Mouse (Mus musculus): Measurements from ENCODE around the gene Tubb2a. TPM values are rescaled to one million over a fixed set of nuclear protein-coding genes. Genes with fewer than 3 reads are reported as not detected.
"Not testable (repeated sequence)": the region's sequence is repeated elsewhere in the genome, so short reads cannot be mapped to it uniquely, and the experiment has no call there.

The Tubb2a gene
- polyA plus RNA-seq, 1 experiment from 2014 or later = 3,828 TPM

GRCm38 (mm10) chr13:34100733-34101132 is 22.9 kb upstream of the Tubb2a start:
- no peak for ATAC-seq
- Histone ChIP-seq H3K4me2 (ENCODE audit: low read length) (no peak overlapping the region), H3K9me3 (replicated peaks; ENCODE audit: control insufficient read depth, low read length, poor library complexity, severe bottlenecking) (no peaks in the 10 kb centered on the region), H3K4me1 (ENCODE audit: control insufficient read depth, insufficient read depth, low read length) (peaks cover 7% of the 10 kb centered on the region), H3K9ac (ENCODE audit: low read depth, low read length) (0 out of 2 replicates have a peak overlapping the region, but pooled peaks have one; percentile 26), H3K27ac (ENCODE audit: low read length) (no peak overlapping the region), H3K27me3 (ENCODE audit: control insufficient read depth, insufficient read depth, low read depth, low read length) (no peaks in the 10 kb centered on the region), H3K4me3 (ENCODE audit: low read depth, low read length) (no peak overlapping the region), H3K36me3 (ENCODE audit: control insufficient read depth, insufficient read depth, low read length) (no peaks in the 10 kb centered on the region)
- 60% methylated on average over 3 of the region's 3 CpGs for WGBS

- ATAC-seq = 0 out of 2 replicates have a peak, but pooled peaks have one; percentile 1
These were observed 19.3 kb upstream of the Tubb2a start for GRCm38 (mm10) chr13:34097086-34097485.

GRCm38 (mm10) chr13:34096455-34096854 is 18.6 kb upstream of the Tubb2a start:
- Histone ChIP-seq H3K9me3 (replicated peaks; ENCODE audit: control insufficient read depth, low read length, poor library complexity, severe bottlenecking) (no peaks in the 10 kb centered on the region), H3K36me3 (ENCODE audit: control insufficient read depth, insufficient read depth, low read length) (no peaks in the 10 kb centered on the region), H3K9ac (ENCODE audit: low read depth, low read length) (no peak overlapping the region), H3K4me2 (ENCODE audit: low read length) (peak overlapping the region; percentile 43), H3K27ac (ENCODE audit: low read length) (peak overlapping the region; percentile 88), H3K4me1 (ENCODE audit: control insufficient read depth, insufficient read depth, low read length) (peaks cover 10% of the 10 kb centered on the region), H3K27me3 (ENCODE audit: control insufficient read depth, insufficient read depth, low read depth, low read length) (no peaks in the 10 kb centered on the region), H3K4me3 (ENCODE audit: low read depth, low read length) (no peak overlapping the region)
- WGBS = 45% methylated on average over 4 of the region's 4 CpGs
- peak; percentile 82 for ATAC-seq

More at GRCm38 (mm10) chr13:34097086-34097485, 19.3 kb upstream of the Tubb2a start:
- no peak overlapping the region for H3K4me3 ChIP-seq (ENCODE audit: low read depth, low read length)
- peaks cover 10% of the 10 kb centered on the region for H3K4me1 ChIP-seq (ENCODE audit: control insufficient read depth, insufficient read depth, low read length)
- no peaks in the 10 kb centered on the region for H3K9me3 ChIP-seq (replicated peaks; ENCODE audit: control insufficient read depth, low read length, poor library complexity, severe bottlenecking)
- no peak overlapping the region for H3K9ac ChIP-seq (ENCODE audit: low read depth, low read length)
- H3K4me2 ChIP-seq (ENCODE audit: low read length) = no peak overlapping the region
- no peaks in the 10 kb centered on the region for H3K27me3 ChIP-seq (ENCODE audit: control insufficient read depth, insufficient read depth, low read depth, low read length)
- 55% methylated on average over 3 of the region's 3 CpGs for WGBS
- no peaks in the 10 kb centered on the region for H3K36me3 ChIP-seq (ENCODE audit: control insufficient read depth, insufficient read depth, low read length)
- H3K27ac ChIP-seq (ENCODE audit: low read length) = peak overlapping the region; percentile 88

GRCm38 (mm10) chr13:34095542-34096435 is 18.0 kb upstream of the Tubb2a start:
- Histone ChIP-seq H3K36me3 (ENCODE audit: control insufficient read depth, insufficient read depth, low read length) (no peaks in the 10 kb centered on the region), H3K4me3 (ENCODE audit: low read depth, low read length) (no peak overlapping the region), H3K27ac (ENCODE audit: low read length) (peak overlapping the region; percentile 88), H3K4me2 (ENCODE audit: low read length) (peak overlapping the region; percentile 43), H3K9me3 (replicated peaks; ENCODE audit: control insufficient read depth, low read length, poor library complexity, severe bottlenecking) (no peaks in the 10 kb centered on the region), H3K9ac (ENCODE audit: low read depth, low read length) (peak overlapping the region; percentile 43; the same call in 1 of the 2 replicates), H3K4me1 (ENCODE audit: control insufficient read depth, insufficient read depth, low read length) (peaks cover 10% of the 10 kb centered on the region), H3K27me3 (ENCODE audit: control insufficient read depth, insufficient read depth, low read depth, low read length) (no peaks in the 10 kb centered on the region)
- peak; percentile 98 for ATAC-seq
- WGBS = 16% methylated on average over 6 of the region's 7 CpGs

- WGBS = 14% methylated on average over 3 of the region's 3 CpGs
- peak overlapping the region; percentile 94 for H3K27ac ChIP-seq (ENCODE audit: low read length)
- peak overlapping the region; percentile 42; the same call in 1 of the 2 replicates for H3K9ac ChIP-seq (ENCODE audit: low read depth, low read length)
- H3K9me3 ChIP-seq (replicated peaks; ENCODE audit: control insufficient read depth, low read length, poor library complexity, severe bottlenecking) = no peaks in the 10 kb centered on the region
- peak overlapping the region; percentile 49 for H3K4me2 ChIP-seq (ENCODE audit: low read length)
- H3K36me3 ChIP-seq (ENCODE audit: control insufficient read depth, insufficient read depth, low read length) = no peaks in the 10 kb centered on the region
- H3K4me1 ChIP-seq (ENCODE audit: control insufficient read depth, insufficient read depth, low read length) = peaks cover 30% of the 10 kb centered on the region
- no peaks in the 10 kb centered on the region for H3K27me3 ChIP-seq (ENCODE audit: control insufficient read depth, insufficient read depth, low read depth, low read length)
- H3K4me3 ChIP-seq (ENCODE audit: low read depth, low read length) = no peak overlapping the region
- ATAC-seq = peak; percentile 37
These were observed 11.6 kb upstream of the Tubb2a start for GRCm38 (mm10) chr13:34089358-34089757.

- Histone ChIP-seq H3K9ac (ENCODE audit: low read depth, low read length) (peak overlapping the region; percentile 42), H3K4me3 (ENCODE audit: low read depth, low read length) (no peak overlapping the region; the same call in 1 of the 2 replicates), H3K36me3 (ENCODE audit: control insufficient read depth, insufficient read depth, low read length) (no peaks in the 10 kb centered on the region), H3K4me2 (ENCODE audit: low read length) (peak overlapping the region; percentile 49), H3K4me1 (ENCODE audit: control insufficient read depth, insufficient read depth, low read length) (peaks cover 30% of the 10 kb centered on the region), H3K9me3 (replicated peaks; ENCODE audit: control insufficient read depth, low read length, poor library complexity, severe bottlenecking) (no peaks in the 10 kb centered on the region), H3K27me3 (ENCODE audit: control insufficient read depth, insufficient read depth, low read depth, low read length) (no peaks in the 10 kb centered on the region), H3K27ac (ENCODE audit: low read length) (peak overlapping the region; percentile 94)
- WGBS = 18% methylated on average over 7 of the region's 7 CpGs
- peak; percentile 91 for ATAC-seq
These were observed 11.1 kb upstream of the Tubb2a start for GRCm38 (mm10) chr13:34088871-34089288.

- H3K4me3 ChIP-seq (ENCODE audit: low read depth, low read length); H3K9me3 ChIP-seq (replicated peaks; ENCODE audit: control insufficient read depth, low read length, poor library complexity, severe bottlenecking); H3K27me3 ChIP-seq (ENCODE audit: control insufficient read depth, insufficient read depth, low read depth, low read length); H3K36me3 ChIP-seq (ENCODE audit: control insufficient read depth, insufficient read depth, low read length): not testable (repeated sequence)
- 32% methylated on average over 5 of the region's 5 CpGs for WGBS
- Histone ChIP-seq H3K4me1 (ENCODE audit: control insufficient read depth, insufficient read depth, low read length) (peaks cover 30% of the 10 kb centered on the region), H3K4me2 (ENCODE audit: low read length) (peak overlapping the region; percentile 49), H3K27ac (ENCODE audit: low read length) (peak overlapping the region; percentile 94), H3K9ac (ENCODE audit: low read depth, low read length) (peak overlapping the region; percentile 38; the same call in 1 of the 2 replicates)
- ATAC-seq = peak; percentile 53
These were observed 10.4 kb upstream of the Tubb2a start for GRCm38 (mm10) chr13:34088201-34088649.

GRCm38 (mm10) chr13:34087052-34087812 is 9.4 kb upstream of the Tubb2a start:
- 38% methylated on average over 7 of the region's 7 CpGs for WGBS
- peak overlapping the region; percentile 49 for H3K4me2 ChIP-seq (ENCODE audit: low read length)
- H3K9me3 ChIP-seq (replicated peaks; ENCODE audit: control insufficient read depth, low read length, poor library complexity, severe bottlenecking) = no peaks in the 10 kb centered on the region
- no peak overlapping the region for H3K9ac ChIP-seq (ENCODE audit: low read depth, low read length)
- no peak overlapping the region for H3K4me3 ChIP-seq (ENCODE audit: low read depth, low read length)
- no peaks in the 10 kb centered on the region for H3K27me3 ChIP-seq (ENCODE audit: control insufficient read depth, insufficient read depth, low read depth, low read length)
- H3K36me3 ChIP-seq (ENCODE audit: control insufficient read depth, insufficient read depth, low read length) = no peaks in the 10 kb centered on the region
- peak; percentile 44 for ATAC-seq
- H3K4me1 ChIP-seq (ENCODE audit: control insufficient read depth, insufficient read depth, low read length) = peaks cover 30% of the 10 kb centered on the region
- H3K27ac ChIP-seq (ENCODE audit: low read length) = peak overlapping the region; percentile 94
